Mouse (Mus musculus) heart, postnatal 10 days (tissue): ENCODE measurements around the gene Tmem267. TPM values are rescaled to one million over a fixed set of nuclear protein-coding genes. Genes with fewer than 3 reads are reported as not detected.
"Not testable (repeated sequence)": the region's sequence is repeated elsewhere in the genome, so short reads cannot be mapped to it uniquely, and the experiment has no call there.

Source experiments
- DNase-seq, 2 experiments: peaks; one replicate each; pipeline ENCODE4 v3.0.0; 2021
- intact Hi-C: fragments of 180-260 bp; cut with DNase I; formaldehyde crosslinking; loops from one replicate; pipeline ENCODE4 v1.15.1; 2025
- total RNA-seq, 2 experiments: library from RNA; stranded (reverse); gene quantifications; 2 replicates each; pipeline ENCODE4 v1.2.3; 2021

The Tmem267 gene
- total RNA-seq, 2 experiments from 2014 or later: 7.9 to 8.3 TPM

- intact Hi-C loops, DNase-seq: not testable (repeated sequence)
These were observed 116.1 kb downstream of the Tmem267 start for GRCm38 (mm10) chr13:119603890-119604289.

GRCm38 (mm10) chr13:119604322-119604721 is 116.5 kb downstream of the Tmem267 start:
- intact Hi-C loops, DNase-seq: not testable (repeated sequence)

GRCm38 (mm10) chr13:119618841-119619240 is 131.0 kb downstream of the Tmem267 start:
- intact Hi-C loops: no loop called here

GRCm38 (mm10) chr13:119619735-119620134 is 131.9 kb downstream of the Tmem267 start:
- no peak for DNase-seq
- intact Hi-C loops: no loop called here

More at GRCm38 (mm10) chr13:119618841-119619240, 131.0 kb downstream of the Tmem267 start:
- no peak for DNase-seq

- DNase-seq: no peak
- intact Hi-C loops: no loop called here
These were observed 135.8 kb downstream of the Tmem267 start, which contains the start of gene Ccl28 for GRCm38 (mm10) chr13:119623634-119624033. Ccl28 (plus strand) TSS chr13:119623819.

- intact Hi-C loops: not testable (repeated sequence)
- peak; percentile 29 to 31 for DNase-seq
These were observed 138.1 kb downstream of the Tmem267 start for GRCm38 (mm10) chr13:119625952-119626351.

- intact Hi-C loops: no loop called here
- DNase-seq: peak; percentile 84 to 87
These were observed 143.8 kb downstream of the Tmem267 start for GRCm38 (mm10) chr13:119631482-119632155.

GRCm38 (mm10) chr13:119632156-119632548 is 144.3 kb downstream of the Tmem267 start:
- no peak for DNase-seq
- intact Hi-C loops: no loop called here

- no peak for DNase-seq
- intact Hi-C loops: no loop called here
These were observed 147.7 kb downstream of the Tmem267 start for GRCm38 (mm10) chr13:119635496-119635895.

GRCm38 (mm10) chr13:119637837-119638236 is 150.0 kb downstream of the Tmem267 start:
- intact Hi-C loops: no loop called here
- no peak for DNase-seq

- DNase-seq: no peak
- intact Hi-C loops: no loop called here
These were observed 150.6 kb downstream of the Tmem267 start for GRCm38 (mm10) chr13:119638449-119638848.

- intact Hi-C loops: no loop called here
- no peak for DNase-seq
These were observed 151.5 kb downstream of the Tmem267 start for GRCm38 (mm10) chr13:119639302-119639701.

- intact Hi-C loops: loop anchor here (1.0 to 5.0 kb wide), 3 partner anchors 84 to 147 kb away; no protein-coding TSS in a partner anchor
- peak; percentile 22 to 45 for DNase-seq
These were observed 152.7 kb downstream of the Tmem267 start for GRCm38 (mm10) chr13:119640504-119640903.

- intact Hi-C loops: loop anchor here (2.0 to 5.0 kb wide), 2 partner anchors 84 to 146 kb away; no protein-coding TSS in a partner anchor
- DNase-seq: no peak
These were observed 153.3 kb downstream of the Tmem267 start for GRCm38 (mm10) chr13:119641145-119641544.

- intact Hi-C loops: loop anchor here (2.0 to 5.0 kb wide), 2 partner anchors 42 to 143 kb away; no protein-coding TSS in a partner anchor
- no peak for DNase-seq
These were observed 156.9 kb downstream of the Tmem267 start for GRCm38 (mm10) chr13:119644769-119645168.

- intact Hi-C loops: no loop called here
- no peak for DNase-seq
These were observed 158.7 kb downstream of the Tmem267 start for GRCm38 (mm10) chr13:119646511-119646910.

- no peak for DNase-seq
- intact Hi-C loops: no loop called here
These were observed 161.3 kb downstream of the Tmem267 start for GRCm38 (mm10) chr13:119648891-119649698.

- no peak for DNase-seq
- intact Hi-C loops: no loop called here
These were observed 161.8 kb downstream of the Tmem267 start for GRCm38 (mm10) chr13:119649699-119650046.

- intact Hi-C loops: no loop called here
- DNase-seq: no peak
These were observed 166.9 kb downstream of the Tmem267 start for GRCm38 (mm10) chr13:119654734-119655133.

GRCm38 (mm10) chr13:119656246-119656645 is 168.4 kb downstream of the Tmem267 start:
- intact Hi-C loops: no loop called here
- no peak for DNase-seq

GRCm38 (mm10) chr13:119656846-119657416 is 169.1 kb downstream of the Tmem267 start:
- intact Hi-C loops: no loop called here
- DNase-seq: no peak
